Mouse (Mus musculus): ENCODE results near the gene Prkag2.

Gene Prkag2

DNA sequence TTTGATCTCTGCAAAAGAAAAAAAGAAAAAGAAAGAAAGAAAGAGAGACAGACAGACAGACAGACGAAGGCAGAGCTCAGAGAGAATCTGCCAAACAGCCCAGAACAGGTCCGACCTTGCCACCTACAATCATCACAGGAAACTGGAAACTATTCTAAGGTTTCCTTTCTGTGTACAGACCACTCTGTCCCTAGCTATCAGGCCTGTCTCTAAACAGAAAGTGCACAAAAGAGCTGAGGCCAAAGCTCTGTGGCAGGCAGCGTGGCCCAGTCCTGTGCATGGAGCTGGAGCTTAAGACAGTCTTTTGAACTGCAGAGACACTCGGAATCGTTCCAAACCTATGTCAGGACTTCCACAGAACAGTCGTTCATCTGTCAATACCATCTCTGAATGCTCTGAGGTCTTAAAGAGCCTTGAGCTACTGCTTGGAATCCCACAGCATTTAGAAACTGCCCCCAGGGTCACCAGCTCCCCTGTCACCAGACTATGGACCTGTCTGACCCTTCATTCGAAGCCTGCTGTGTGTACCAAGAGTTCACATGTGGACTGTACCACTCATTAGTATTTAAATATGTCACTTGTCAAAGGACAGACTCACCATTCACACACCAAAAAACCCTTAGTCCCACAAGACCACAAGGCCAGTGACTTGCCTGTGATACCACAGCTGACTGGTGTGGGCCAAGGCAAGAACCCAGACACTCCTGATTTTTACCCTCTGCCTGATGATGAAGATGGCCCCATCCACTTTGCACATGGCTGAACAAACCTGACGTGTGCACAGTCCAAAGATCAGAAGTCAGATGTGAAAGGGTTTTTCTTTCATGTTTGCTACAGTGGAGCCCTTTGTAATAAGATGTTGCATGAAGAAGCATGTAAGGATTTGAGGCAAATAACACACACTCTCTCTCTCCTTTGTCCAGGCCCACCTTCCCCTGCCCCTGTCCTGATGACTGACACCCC, 35.9 kb downstream of the Prkag2 start:
- ChIA-PET CTCF (interaction anchor here in 2 of 4 experiments (0.6 to 1.2 kb wide), 2 partner anchors 42 to 413 kb away, joined by 3 to 9 read pairs; no protein-coding TSS in a partner anchor), POLR2A (interaction anchor here in 2 of 4 experiments (0.6 kb wide), 2 partner anchors 222 to 968 kb away, joined by 3 read pairs; partner anchors contain the start of gene Rheb (in 1 of the 2))

DNA sequence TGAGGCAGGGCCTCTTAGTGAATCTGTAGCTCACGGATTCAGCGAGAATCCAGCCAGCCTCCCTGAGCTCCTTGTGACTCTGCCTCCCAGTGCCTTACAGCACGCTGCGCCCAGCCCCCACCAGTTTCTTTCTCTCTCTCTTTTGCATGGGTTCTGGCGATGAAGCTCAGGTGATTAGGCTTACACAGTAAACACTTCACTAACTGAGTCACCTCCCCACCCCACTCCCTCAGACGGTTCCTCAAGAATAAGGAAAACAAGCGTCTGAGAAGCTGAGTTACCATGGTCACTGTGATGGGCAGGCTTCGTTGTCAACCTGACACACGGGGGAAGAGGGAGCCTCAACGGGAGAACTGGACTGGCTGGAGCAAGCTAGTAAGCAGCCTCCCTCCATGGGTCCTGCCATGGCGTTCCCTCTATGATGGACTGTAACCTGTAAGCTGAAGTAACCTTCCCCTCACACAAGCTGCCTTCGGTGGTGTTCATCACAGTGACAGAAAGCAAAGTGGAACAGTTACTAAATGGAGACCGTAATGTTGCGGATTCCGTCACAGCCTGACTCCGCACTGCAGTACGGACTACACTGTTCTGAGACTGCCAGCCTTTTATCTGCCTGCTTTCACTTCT, 37.8 kb downstream of the Prkag2 start:
- CTCF ChIA-PET, result interaction anchor here in 2 of 4 experiments (0.6 to 1.4 kb wide), 3 partner anchors 20 to 120 kb away, joined by 3 to 6 read pairs (median 4); no protein-coding TSS in a partner anchor
- POLR2A ChIA-PET, result interaction anchor here in 2 of 4 experiments (0.6 to 1.3 kb wide), 4 partner anchors 9 to 121 kb away, joined by 3 read pairs; no protein-coding TSS in a partner anchor

DNA sequence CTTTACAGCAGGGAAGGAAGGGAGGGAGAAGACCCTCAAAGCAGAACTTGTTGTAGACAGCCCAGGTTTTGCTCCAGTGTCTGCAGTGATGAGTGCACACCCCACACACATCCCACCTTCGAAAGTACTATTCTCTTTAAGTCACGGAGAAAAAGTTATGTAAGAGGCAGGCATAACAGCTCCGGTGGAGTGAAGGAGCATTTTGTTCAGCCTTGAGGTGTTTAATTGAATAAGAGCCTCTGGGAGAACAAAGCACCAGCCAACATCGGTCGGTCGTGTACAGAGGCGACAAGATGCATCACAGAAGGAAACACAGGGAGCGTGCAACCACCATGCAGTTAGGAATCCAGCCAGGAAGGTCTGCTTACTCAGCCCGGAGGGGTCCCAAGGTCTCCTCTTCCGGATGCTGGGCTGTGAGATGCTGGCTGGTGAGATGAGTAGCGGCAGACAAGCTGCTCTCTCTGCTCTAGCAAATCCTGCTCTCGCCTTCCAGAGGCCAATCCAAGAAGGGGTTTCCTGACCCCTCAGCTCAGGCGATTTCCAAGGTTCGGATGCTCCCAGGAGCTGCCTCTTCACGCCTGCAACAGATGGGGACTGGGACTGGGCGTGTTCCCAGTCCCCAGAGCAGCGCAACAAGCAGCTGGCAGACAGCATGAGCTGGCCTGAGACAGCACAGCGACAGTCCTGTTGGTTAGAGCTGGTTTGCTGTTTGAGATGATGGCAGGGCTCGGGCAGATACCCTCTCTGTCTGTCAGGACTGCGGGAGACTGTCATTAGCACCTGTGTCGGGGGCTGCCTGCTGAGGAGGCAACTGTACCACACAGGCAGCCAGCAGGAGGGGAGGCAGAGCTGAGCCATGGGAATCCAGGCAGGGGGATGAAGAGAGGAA, 41.3 kb downstream of the Prkag2 start:
- ChIA-PET POLR2A (interaction anchor here in 2 of 4 experiments (0.5 to 1.5 kb wide), 4 partner anchors 20 to 120 kb away, joined by 3 to 6 read pairs (median 3); no protein-coding TSS in a partner anchor), CTCF (interaction anchor here in 3 of 4 experiments (0.6 to 1.7 kb wide), 5 partner anchors 18 to 458 kb away, joined by 3 to 8 read pairs (median 3); no protein-coding TSS in a partner anchor)

DNA sequence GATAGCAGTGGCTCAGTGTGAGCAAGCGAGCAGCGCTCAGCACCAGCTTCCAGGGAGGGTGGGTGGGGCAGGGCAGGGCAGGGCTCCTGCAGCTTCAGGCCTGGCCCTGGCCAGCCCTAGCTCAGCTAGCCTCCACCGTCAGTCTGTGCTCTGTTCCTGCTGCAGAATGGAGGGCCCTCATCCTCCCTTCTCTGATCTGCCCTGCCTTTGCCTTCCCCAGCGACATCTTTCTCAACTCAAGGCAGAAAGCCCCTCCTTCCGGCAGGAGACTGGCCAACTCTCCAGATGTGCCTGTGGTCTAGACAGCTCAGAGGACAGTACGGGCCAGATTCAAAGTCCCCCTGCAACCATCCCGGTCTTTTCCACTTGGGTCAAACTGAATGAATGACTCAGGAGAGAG, 42.0 kb downstream of the Prkag2 start:
- ChIA-PET CTCF (interaction anchor here in 1 of 4 experiments (1.7 kb wide), 1 partner anchor 48 kb away, joined by 8 read pairs; no protein-coding TSS in a partner anchor), POLR2A (interaction anchor here in 2 of 4 experiments (0.6 to 1.5 kb wide), 2 partner anchors 97 to 133 kb away, joined by 3 read pairs; no protein-coding TSS in a partner anchor)

DNA sequence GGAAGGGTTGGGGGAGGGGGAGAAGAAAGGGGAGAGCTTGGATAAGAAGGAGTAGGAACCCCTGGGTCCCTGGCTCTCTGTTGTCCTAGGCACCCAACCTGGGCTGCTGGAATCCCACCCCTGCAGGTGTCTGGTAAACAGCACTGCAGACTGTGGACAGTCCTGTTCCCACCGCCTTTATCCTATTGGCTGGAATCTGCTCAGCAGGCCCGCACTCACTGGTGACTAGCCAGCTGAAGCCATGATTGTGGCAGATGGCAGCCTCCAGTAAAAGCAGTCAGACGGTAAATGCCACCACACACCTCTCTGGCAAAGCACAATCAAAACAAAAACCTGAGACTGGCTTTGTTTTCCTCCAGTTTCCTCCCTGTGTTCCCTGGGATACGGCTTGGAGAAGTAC, 45.2 kb downstream of the Prkag2 start:
- ChIA-PET CTCF (interaction anchor here in 2 of 4 experiments (0.8 to 1.9 kb wide), 2 partner anchors 11 to 14 kb away, joined by 3 to 4 read pairs; no protein-coding TSS in a partner anchor), POLR2A (interaction anchor here in 1 of 4 experiments (1.3 kb wide), 1 partner anchor 167 kb away, joined by 3 read pairs; the partner anchor contains the start of gene E130116L18Rik)

DNA sequence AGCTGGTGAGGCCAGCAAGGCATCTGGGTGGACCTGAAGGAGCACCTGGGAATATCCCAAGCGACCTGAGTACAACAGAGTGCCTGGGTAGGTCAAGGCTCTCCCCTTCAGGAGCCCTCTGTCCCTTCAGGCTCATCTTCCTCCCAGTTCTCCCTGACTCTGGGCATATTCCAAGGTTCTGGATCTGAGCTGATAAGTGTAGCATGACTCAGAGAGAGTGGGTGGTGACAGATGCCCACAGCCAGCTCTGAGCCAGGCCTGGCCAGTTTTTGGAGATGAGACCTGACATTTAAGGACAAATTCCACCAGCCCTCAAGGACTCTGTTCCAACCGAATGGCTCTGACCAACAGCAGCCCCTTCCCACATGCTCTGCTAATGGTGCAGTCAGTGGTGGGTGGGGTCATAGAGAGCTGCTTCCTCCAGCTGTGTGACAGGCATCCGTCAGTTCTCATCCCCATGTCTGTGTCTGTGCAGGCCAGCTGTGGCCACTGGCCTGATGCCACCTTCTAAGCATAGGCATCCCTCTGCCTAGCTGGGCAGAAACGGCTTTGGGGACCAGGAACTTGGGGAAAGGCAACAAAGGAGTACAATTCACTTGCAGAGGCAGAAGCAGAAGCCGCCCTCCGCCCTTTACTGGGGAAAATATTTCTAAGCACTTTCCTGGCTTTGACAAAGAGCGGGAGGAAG, 46.3 kb downstream of the Prkag2 start:
- POLR2A ChIA-PET, result interaction anchor here in 1 of 4 experiments (0.7 to 1.3 kb wide), 2 partner anchors 26 to 168 kb away, joined by 3 read pairs; partner anchors contain the start of gene E130116L18Rik

DNA sequence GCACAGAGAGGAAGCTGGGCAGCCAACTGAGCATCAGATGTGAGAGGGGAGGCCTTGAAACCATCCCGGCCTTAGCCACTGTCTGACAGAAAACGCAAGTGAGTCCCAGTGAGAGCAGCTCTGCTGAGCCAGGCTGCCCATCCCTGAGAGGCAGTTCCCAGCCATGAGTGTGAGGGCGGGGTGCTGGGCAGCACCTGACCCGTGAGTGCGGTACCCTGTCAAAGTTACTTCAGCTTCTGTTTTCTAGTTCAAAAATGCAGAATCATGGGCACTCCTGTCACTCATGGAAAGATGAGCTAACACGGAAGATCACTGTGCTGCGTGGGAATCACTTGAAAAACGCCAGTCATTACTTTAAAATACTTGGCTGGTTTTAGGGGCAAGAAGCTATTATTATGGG, 49.6 kb downstream of the Prkag2 start:
- ChIA-PET POLR2A (interaction anchor here in 1 of 4 experiments (0.6 kb wide), 1 partner anchor 1159 kb away, joined by 3 read pairs; no protein-coding TSS in a partner anchor), CTCF (interaction anchor here in 2 of 4 experiments (1.2 kb wide), 2 partner anchors 9 to 39 kb away, joined by 5 to 9 read pairs; no protein-coding TSS in a partner anchor)

More for the DNA sequence above, 46.3 kb downstream of the Prkag2 start:
- CTCF ChIA-PET, result interaction anchor here in 3 of 4 experiments (0.8 to 1.9 kb wide), 4 partner anchors 10 to 44 kb away, joined by 3 to 4 read pairs (median 4); no protein-coding TSS in a partner anchor

DNA sequence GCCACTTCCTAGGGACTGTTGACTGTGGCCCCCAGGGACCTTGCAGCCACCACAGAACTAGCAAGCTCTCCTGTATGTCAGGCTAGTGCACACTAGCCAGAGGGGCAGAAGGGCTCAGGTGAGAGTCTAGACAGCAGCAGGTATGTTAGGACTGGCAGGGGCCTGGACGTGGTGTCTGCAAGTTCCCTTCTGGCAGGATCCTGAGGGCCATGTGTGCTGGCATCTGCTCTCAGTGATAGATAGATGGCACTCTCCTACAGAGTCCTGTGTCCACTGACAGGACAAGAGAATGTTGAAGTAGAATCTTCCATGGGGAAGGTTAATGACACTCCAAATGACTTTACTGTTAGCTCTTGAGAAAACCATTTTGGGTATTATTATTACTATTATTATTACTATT, 52.8 kb downstream of the Prkag2 start:
- ChIA-PET CTCF (interaction anchor here in 1 of 4 experiments (0.6 kb wide), 1 partner anchor 9 kb away, joined by 3 read pairs; no protein-coding TSS in a partner anchor), POLR2A (no interaction called here)

DNA sequence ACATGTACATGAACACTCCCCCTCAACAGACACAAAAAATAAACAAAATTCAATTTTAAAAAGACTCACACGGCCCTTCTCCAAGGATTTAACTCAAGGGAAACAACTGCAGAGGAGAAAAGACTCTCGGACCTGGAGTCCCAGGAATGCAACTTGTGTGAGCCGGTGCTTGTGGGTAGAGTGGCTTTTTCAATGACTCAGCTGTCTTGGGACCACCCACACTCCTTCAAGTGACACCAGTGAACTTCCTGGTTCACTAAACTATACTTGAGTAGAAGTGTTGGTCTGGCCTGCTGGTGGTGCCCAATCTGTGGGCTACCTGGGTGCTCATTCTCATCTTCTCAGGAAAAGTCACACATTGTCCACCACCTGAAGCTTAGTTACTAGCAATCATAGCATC, 53.7 kb downstream of the Prkag2 start:
- ChIA-PET CTCF (interaction anchor here in 2 of 4 experiments (1.0 to 1.2 kb wide), 2 partner anchors 36 to 132 kb away, joined by 3 to 4 read pairs; no protein-coding TSS in a partner anchor), POLR2A (no interaction called here)

DNA sequence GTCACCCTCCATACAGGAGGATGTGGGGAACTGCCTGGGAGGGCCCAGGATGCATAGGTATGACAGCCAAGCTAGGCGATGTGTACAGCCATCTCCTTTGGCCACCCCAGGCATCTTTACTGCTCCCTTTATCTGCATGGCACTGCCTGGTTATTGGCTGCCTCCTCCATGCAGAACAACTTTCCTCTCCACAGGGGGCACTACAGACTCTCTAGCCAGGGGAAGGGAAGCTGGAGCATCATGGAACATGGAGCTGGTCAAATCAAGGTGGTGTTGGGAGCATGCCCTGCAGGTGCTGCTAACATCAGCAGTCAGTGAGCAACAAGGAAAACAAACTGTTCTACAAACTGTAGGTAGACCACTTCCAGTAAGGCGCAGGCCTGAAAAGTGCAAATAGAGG, 56.4 kb downstream of the Prkag2 start:
- POLR2A ChIA-PET, result no interaction called here
- CTCF ChIA-PET, result interaction anchor here in 3 of 4 experiments (0.6 to 1.5 kb wide), 6 partner anchors 11 to 369 kb away, joined by 3 to 5 read pairs (median 3); no protein-coding TSS in a partner anchor

DNA sequence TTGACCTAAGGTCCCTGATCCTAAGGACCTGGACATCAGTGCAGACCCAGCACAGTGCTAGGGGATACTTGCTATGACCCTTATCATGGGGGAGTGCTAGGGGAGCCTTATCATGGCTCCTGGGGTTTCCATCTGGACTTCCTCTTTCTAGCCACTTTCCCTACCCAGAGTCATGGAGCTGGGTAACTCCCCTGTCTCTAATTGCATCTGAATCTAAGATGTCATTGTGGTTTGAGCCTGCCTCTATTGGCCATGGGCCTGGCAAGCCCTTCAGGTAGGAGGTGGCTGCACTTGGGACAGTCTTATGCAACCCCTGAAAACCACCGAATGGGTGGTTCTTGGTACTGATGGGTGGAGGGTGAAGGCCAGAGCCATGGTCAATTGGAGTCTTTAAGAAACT, 58.5 kb downstream of the Prkag2 start:
- CTCF ChIA-PET, result interaction anchor here (0.6 to 2.0 kb wide), 13 partner anchors 9 to 692 kb away, joined by 3 to 8 read pairs (median 3); no protein-coding TSS in a partner anchor
- POLR2A ChIA-PET, result interaction anchor here in 2 of 4 experiments (0.5 to 0.6 kb wide), 2 partner anchors 15 to 35 kb away, joined by 3 read pairs; no protein-coding TSS in a partner anchor

DNA sequence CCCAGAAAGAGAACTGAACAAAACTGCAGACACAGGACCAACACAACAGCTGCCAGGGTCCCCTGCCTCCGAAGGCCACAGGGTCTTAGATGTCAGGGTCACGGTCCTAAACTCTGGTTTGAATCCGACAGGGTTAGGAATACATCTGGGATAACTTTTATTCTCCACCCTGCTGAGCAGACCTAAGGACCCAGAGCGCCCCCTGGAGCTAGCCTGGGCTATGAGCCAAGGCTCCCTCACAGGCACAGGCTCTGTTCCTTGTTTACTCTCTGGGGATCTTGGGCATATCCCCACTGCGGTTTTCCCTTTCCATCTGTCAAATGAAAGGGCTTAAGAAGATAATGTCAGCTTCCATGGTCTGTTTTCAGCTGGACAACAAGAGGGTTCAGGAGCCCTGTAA, 59.1 kb downstream of the Prkag2 start:
- ChIA-PET CTCF (interaction anchor here (0.5 to 2.0 kb wide), 15 partner anchors 10 to 693 kb away, joined by 3 to 8 read pairs (median 4); no protein-coding TSS in a partner anchor), POLR2A (interaction anchor here in 2 of 4 experiments (0.5 to 0.6 kb wide), 3 partner anchors 15 to 65 kb away, joined by 3 read pairs; no protein-coding TSS in a partner anchor)

DNA sequence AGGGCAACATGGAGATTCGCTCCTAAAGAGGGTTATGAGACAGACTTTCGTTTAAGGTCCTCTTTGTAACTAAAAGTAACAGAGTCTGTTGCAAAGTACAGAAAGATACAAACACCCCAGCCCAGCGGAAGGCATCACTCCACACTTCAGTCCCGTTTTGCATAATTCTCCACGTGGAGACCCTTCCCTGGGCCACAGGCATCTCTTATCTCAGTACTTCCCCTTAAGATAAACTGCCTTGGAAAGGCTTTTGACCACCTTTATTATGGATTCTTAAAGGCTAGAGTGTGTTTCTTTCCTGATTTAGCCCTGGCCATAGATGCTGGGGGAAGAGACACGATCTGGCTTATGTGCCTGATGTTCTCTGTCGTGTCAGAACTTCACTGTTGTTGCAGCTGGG, 59.5 kb downstream of the Prkag2 start:
- ChIA-PET POLR2A (interaction anchor here in 1 of 4 experiments (0.6 kb wide), 1 partner anchor 65 kb away, joined by 3 read pairs; no protein-coding TSS in a partner anchor), CTCF (interaction anchor here in 3 of 4 experiments (0.5 to 2.0 kb wide), 9 partner anchors 10 to 693 kb away, joined by 3 to 8 read pairs (median 4); no protein-coding TSS in a partner anchor)

DNA sequence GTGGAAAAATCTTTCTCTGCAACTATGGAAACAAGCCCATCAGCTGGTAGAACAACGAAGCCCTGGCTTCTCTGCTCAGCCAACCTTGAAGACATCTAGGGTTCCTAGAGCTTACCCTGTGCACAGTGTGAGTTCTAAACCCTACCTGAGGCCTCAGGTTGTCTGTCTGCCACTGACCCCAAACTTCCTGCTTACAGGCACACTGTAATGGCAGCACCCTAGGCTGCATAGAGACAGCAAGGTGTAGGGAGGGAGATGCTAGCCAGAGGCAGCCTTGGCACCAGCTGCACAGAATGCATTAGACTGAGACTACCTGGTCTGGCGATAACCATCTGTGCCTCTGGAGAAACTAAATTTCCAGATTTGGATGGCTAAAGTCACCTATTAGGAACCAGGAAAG, 61.6 kb downstream of the Prkag2 start:
- CTCF ChIA-PET, result interaction anchor here in 3 of 4 experiments (0.7 to 1.7 kb wide), 7 partner anchors 9 to 29 kb away, joined by 3 to 7 read pairs (median 3); no protein-coding TSS in a partner anchor

DNA sequence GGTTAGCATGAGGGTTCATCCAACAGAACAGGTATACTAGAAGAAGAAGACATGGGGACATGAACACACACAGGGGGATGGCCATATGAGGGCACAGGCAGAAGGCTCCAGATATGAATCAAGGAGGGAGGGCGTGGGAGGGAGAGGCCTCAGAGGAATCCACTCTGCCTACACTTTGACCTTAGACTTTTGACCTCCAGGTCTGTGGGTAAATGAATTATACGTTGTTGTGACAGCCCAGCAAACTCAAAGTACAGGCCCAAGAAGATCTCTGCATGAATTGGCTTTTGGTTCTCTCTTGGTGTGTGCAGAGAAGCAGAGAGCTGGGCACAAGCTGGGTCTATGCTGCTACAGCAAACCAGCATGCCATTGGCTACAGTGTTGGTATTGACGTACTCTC, 65.1 kb downstream of the Prkag2 start:
- CTCF ChIA-PET, result no interaction called here
- POLR2A ChIA-PET, result no interaction called here

More for the DNA sequence above, 61.6 kb downstream of the Prkag2 start:
- POLR2A ChIA-PET, result interaction anchor here in 2 of 4 experiments (0.5 to 0.7 kb wide), 2 partner anchors 170 to 336 kb away, joined by 3 to 5 read pairs; no protein-coding TSS in a partner anchor

DNA sequence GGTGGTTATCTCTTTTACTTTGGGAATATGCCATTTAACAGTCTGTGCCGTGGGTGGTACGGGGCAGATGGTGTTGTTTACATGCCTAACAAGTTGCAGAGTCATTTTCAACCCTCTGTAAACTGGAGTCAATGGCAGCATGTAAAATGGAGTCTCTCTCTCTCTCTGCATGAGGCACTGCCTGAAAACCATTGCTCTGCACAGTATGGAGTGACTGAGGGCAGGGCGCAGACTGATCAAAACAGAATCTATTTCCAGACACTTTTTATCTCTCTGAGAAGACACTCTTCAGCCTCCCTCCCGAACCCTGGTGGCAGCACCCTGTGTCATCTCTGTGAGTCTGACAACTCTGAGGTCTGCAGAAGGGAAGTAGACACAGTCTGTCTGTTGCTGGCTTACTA, 69.0 kb downstream of the Prkag2 start:
- ChIA-PET POLR2A (no interaction called here), CTCF (no interaction called here)
